ENCODE assay signal across 30 mouse cellular contexts in the genomic region with DNA sequence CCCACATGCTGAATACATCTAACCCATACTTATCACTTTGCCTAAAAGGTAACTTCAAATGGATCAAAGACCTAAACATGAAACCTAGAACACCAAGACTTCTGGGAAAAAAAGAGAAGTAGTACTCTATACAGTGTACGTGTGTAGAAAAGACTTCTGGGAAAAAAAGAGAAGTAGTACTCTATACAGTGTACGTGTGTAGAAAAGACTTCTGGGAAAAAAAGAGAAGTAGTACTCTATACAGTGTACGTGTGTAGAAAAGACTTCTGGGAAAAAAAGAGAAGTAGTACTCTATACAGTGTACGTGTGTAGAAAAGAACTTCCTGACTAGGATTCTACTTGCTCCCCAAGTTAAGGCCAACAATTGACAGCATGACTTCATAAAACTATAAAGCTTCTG. TPM values are rescaled to one million over a fixed set of nuclear protein-coding genes. Genes with fewer than 3 reads are reported as not detected.
"Had no signal": no experiment of that assay in that cellular context is flagged by ENCODE, and none has a peak within 500 bp of the region (broad histone marks: within the 10 kb centered on the region; RNA-seq: fewer than 3 reads in every experiment).

No protein-coding gene starts in this region.

RNA-seq across cellular contexts. Expression of a gene that starts 57.5 kb away (rescaled TPM):
- total RNA-seq: left cerebral cortex, adult 8-10 months; left cerebral cortex, postnatal 10 days; left cerebral cortex, postnatal 14 days; left cerebral cortex, postnatal 25 days; left cerebral cortex, postnatal 36 days; left cerebral cortex, postnatal 4 days; liver, adult 2 months; megakaryocyte-erythroid progenitor cell, adult 5-6 weeks; midbrain, postnatal 0 days; monocyte, adult 5-6 weeks had no signal
- polyA plus RNA-seq: limb, embryonic 10.5 days; liver, adult 2 months; liver, embryonic 12.5 days; liver, embryonic 15.5 days; liver, embryonic 16.5 days; liver, postnatal 0 days; lung, adult 2 months; lung, embryonic 14.5 days; lung, embryonic 15.5 days; lung, embryonic 16.5 days; lung, postnatal 0 days; macrophage; midbrain, embryonic 11.5 days; midbrain, embryonic 12.5 days; midbrain, embryonic 13.5 days; midbrain, embryonic 14.5 days; midbrain, embryonic 15.5 days; midbrain, embryonic 16.5 days; midbrain, postnatal 0 days; myocyte; neural tube, embryonic 11.5 days; neural tube, embryonic 12.5 days had no signal
